Mouse (Mus musculus): ENCODE measurements at regions not wholly inside any gene's neighbourhood (a gene's known extent, or its start where the extent isn't known, plus 50 kb on each side); places are given as distances from the start of the nearest gene placed in this dataset.
"Not testable (repeated sequence)": the region's sequence is repeated elsewhere in the genome, so short reads cannot be mapped to it uniquely, and the experiment has no call there.

DNA sequence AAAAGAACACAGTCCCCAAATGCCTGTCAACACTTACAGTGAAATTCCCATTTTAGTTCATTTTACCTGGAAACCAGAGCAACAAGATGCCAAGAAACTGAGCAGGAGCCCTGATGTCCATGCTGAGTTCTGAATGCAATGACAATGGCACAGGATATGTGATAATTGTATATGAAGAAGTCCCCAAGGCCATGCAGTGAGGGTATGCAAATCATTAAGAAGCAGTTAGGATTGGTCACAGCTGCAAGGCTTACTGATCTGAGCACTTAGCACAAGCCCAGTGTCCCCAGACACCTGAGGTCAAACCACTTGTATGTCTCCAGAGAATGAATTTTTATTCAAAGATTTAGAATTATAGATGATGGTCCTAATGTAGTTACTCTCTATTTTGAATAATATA is 419.0 kb upstream of the Tacstd2 start:
- not testable (repeated sequence) for TF ChIP-seq CTCF (IDR thresholded peaks at IDR 0.05); POLR2A (IDR thresholded peaks at IDR 0.05; ENCODE audit: insufficient read depth, low read depth, low read length)
